Mouse (Mus musculus): ENCODE data around the gene Myo1g.

GRCm38 (mm10) chr11:6477350-6477749, 43.4 kb downstream of the Myo1g start:
- no peak for TF ChIP-seq GATA1 (IDR thresholded peaks at IDR 0.05; ENCODE audit: borderline replicate concordance, low read length)
- TF ChIP-seq FLI1 (IDR thresholded peaks at IDR 0.05; ENCODE audit: low read length), result no peak
